Mouse (Mus musculus) left cerebral cortex, postnatal 4 days (tissue): ENCODE results near the gene Hnrnpa3. TPM values are rescaled to one million over a fixed set of nuclear protein-coding genes. Genes with fewer than 3 reads are reported as not detected.
A peak's percentile ranks its signal among the peaks of the same experiment; 100 is the strongest.
"Not testable (repeated sequence)": the region's sequence is repeated elsewhere in the genome, so short reads cannot be mapped to it uniquely, and the experiment has no call there.

Source experiments
- DNase-seq: peaks from one replicate; pipeline ENCODE4 v3.0.0-alpha.2; 2022
- intact Hi-C: fragments of 180-260 bp; cut with DNase I; formaldehyde crosslinking; loops from one replicate; pipeline ENCODE4 v1.15.1; 2025
- total RNA-seq, 2 experiments: library from RNA; stranded (reverse); gene quantifications; 2 replicates each; pipeline ENCODE4 v1.2.3; 2021

The Hnrnpa3 gene
- total RNA-seq, 2 experiments from 2014 or later = 456 to 465 TPM

- DNase-seq = no peak
- intact Hi-C loops = no loop called here
These were observed 22.6 kb upstream of the Hnrnpa3 start for GRCm38 (mm10) chr2:75636261-75637054.

GRCm38 (mm10) chr2:75637055-75637304 is 22.1 kb upstream of the Hnrnpa3 start:
- intact Hi-C loops, DNase-seq: not testable (repeated sequence)

GRCm38 (mm10) chr2:75637361-75637760 is 21.7 kb upstream of the Hnrnpa3 start:
- intact Hi-C loops = no loop called here

GRCm38 (mm10) chr2:75637822-75638221 is 21.2 kb upstream of the Hnrnpa3 start:
- DNase-seq, intact Hi-C loops: not testable (repeated sequence)

More at GRCm38 (mm10) chr2:75637361-75637760, 21.7 kb upstream of the Hnrnpa3 start:
- DNase-seq = no peak

DNA sequence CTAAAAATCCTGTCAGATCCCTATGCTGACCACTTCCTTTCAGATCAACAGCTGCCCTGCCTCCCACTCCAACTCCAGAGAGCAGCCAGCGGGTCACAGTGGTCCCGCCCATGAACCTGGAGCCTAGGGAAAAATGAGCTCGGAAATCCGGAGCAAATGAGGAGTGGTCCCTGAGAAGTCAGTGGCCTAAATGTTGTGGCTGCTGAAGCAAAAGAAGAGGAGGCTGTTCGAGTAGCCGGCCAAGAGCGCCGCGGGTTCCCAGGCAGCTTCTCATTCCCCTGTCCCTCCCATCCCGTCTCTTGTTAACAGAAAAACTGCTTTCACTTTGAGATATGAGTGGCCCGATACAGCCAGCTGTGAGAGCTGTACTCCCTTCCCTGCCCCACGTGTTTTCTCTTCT is 19.5 kb upstream of the Hnrnpa3 start:
- intact Hi-C loops, DNase-seq: not testable (repeated sequence)

- intact Hi-C loops, DNase-seq: not testable (repeated sequence)
These were observed 16.7 kb upstream of the Hnrnpa3 start for GRCm38 (mm10) chr2:75642312-75642711.

DNA sequence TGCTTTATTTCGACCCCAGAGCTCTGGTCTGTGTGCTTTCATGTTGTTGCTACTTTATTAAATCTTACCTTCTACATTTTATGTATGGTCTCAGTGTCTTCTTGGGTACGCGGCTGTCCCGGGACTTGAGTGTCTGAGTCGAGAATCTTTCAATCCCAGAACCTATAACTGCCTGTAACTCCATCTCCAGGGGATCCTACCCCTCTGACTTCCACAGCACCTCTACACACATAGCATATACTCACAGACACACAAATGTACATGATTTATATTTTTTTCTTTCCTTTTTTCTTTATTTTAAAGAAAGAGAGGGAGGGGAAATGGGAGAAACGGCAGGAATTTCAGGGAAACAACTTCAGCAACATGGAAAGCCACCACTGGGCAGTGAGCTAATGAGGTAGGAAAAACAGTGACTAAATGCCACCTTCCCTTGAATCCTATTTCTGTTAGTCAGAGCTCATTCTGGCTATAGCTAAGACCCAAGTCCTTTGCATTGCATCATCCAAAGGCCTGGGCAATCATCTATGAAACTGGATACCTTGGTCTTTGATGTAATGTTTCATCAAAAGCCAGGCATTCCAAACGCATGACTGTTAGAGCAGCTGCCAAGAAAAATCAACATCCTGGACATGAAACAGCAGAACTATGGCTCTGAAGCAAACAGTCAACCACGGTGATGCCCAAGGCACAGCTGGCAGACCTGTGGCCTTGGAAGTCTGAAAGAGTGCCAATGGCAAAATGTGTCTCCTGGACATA is 16.1 kb upstream of the Hnrnpa3 start:
- intact Hi-C loops = no loop called here
- no peak for DNase-seq

DNA sequence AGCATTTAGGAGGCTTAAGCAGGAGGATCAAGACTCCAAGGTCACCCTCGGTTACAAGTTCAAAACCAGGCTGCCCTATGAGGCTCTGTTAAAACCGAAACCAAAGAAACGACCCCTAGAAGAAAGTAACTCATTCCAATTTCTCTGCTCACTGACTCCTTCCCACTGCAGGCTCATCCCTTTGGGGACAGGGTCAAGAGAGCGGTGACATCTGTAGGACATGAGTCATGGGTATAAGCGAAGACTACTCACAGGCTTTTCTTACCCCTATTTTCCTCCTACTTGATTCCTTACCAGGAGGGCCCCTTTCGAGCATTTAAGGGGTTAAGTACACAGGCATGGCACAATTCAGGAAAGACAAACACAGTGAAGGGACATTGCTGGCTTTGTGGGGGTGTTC is 15.1 kb upstream of the Hnrnpa3 start:
- DNase-seq = no peak
- intact Hi-C loops = no loop called here

- DNase-seq = no peak
- intact Hi-C loops = no loop called here
These were observed 13.8 kb upstream of the Hnrnpa3 start for GRCm38 (mm10) chr2:75645251-75645650.

DNA sequence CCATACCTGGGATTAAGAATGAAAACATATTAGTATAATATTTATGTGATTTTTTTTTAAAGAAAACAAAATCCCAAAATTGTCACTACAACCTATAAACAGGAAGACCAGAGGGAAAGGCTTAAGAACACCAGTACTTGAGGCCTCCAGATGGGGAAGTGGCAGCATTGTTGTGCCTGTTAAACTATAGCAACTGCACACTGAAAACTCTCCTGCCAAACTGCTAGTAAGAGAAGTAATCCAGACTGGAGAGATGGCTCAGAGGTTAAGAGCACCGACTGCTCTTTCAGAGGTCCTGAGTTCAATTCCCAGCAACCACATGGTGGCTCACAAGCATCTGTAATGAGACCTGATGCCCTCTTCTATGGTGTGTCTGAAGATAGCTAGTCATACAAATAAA is 8.6 kb upstream of the Hnrnpa3 start:
- DNase-seq = no peak
- intact Hi-C loops = no loop called here

DNA sequence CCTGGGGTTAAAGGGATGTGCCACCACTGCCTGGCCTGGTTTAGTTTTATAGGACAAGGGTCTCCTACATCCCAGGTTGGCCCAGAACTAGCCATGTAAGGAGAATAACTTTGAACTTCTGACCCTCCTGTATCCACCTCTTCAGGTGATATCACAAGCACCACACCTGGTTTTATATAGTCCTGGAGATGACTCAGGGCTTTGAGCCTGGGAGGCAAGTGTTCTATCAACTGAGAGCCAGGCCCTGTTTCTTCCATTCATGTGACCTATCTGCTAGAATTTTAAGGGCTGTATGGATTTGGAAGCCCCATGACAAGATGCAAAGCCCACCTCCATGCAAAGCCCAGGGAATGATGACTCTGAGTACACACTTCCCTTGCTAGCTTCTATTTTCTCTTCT is 5.9 kb upstream of the Hnrnpa3 start:
- intact Hi-C loops = no loop called here
- DNase-seq = no peak

GRCm38 (mm10) chr2:75654679-75655078 is 4.4 kb upstream of the Hnrnpa3 start:
- intact Hi-C loops = no loop called here
- no peak for DNase-seq

DNA sequence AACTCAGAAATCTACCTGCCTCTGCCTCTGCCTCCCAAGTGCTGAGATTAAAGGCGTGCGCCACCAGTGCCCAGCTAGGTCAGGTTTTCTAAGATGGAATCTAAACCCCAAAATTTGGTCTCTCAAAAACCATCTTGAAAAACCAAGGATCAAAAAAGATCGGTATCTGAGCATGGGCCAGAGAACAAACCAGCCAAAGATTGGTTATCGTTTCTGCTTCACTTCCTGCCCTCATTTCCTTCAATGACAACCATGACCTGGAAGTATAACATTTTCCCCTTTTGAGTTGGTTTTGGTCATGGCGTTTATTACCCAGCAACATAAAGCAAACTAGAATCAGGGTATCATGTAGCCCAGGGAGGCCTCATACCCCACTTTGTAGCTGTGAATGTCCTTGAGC is 2.1 kb upstream of the Hnrnpa3 start:
- no peak for DNase-seq
- intact Hi-C loops = no loop called here

GRCm38 (mm10) chr2:75657907-75658691 is 962 bp upstream of the Hnrnpa3 start:
- DNase-seq = peak; percentile 31
- intact Hi-C loops = no loop called here

GRCm38 (mm10) chr2:75659629-75659960 is 534 bp downstream of the Hnrnpa3 start:
- DNase-seq = peak; percentile 96
- intact Hi-C loops = no loop called here

- DNase-seq = no peak
- intact Hi-C loops = loop anchor here (10.0 kb wide), 1 partner anchor 56 kb away; no protein-coding TSS in a partner anchor
These were observed 1.3 kb downstream of the Hnrnpa3 start for GRCm38 (mm10) chr2:75660255-75660948.

DNA sequence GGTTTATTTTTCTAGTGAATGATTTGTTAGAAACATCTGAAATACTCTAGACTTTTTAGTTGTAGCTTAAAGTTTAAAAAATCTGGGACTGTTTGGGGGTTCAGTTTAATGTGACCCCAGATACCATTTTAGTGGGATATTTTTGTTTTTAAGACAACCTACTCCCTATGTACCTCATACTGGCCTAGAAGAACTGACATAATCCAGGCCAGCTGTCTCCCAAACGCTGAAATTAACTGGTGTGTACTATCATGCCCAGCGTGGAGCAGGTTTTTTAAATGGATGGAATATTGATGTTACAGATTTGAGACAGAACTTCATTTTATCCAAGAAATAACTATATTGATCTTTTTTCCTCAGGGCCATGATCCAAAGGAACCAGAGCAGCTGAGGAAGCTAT is 2.0 kb downstream of the Hnrnpa3 start:
- DNase-seq = no peak
- intact Hi-C loops = loop anchor here (10.0 kb wide), 1 partner anchor 56 kb away; no protein-coding TSS in a partner anchor

DNA sequence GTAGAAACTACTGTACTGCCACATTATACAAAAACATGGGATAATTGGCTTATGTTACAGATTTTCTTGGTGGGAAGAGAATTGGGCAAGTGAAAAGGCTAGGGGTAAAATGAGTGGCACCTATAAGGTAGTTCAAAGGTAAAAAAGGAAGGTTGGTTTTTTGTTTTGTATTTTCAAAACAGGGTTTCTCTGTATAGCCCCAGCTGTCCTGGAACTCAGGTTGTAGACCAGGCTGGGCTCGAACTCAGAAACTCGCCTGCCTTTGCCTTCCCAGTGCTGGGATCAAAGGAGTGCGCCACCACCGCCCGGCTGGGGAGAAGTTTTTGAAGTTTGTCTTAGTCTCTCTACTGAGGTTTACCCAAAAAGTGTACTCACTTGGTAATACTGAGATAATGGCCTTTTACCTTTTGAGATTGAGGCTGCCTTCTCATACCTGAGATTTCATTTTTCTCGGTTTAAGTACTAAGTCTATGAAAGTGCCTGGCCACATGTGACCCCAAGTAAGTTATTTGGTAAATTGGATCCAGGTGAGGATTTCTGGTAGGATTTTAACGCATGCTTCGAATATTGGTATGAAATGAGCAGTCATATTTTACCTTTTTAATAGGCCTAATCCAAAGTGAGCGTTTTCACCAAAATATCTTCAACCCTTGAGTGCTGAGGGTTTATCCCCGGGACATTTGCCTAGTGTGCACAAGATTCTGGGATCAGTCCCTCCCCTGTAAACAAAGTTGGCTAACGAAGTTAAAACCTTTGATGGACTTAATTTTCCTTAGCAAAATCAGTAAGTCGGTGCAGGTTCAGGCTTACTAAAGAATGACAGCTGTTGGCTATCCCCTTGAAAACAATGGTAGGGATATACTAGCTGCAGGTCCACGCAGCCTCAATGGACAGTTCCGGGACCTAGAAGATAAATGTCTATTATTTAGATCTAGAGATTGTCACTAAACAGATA is 10.7 kb downstream of the Hnrnpa3 start:
- intact Hi-C loops = loop anchor here (10.0 kb wide), 1 partner anchor 65 kb away; no protein-coding TSS in a partner anchor
- peak; percentile 31 for DNase-seq

GRCm38 (mm10) chr2:75670446-75671336 is 11.6 kb downstream of the Hnrnpa3 start:
- DNase-seq = no peak

More at GRCm38 (mm10) chr2:75670446-75671336, 11.6 kb downstream of the Hnrnpa3 start:
- intact Hi-C loops = no loop called here
